In the genomic region with DNA sequence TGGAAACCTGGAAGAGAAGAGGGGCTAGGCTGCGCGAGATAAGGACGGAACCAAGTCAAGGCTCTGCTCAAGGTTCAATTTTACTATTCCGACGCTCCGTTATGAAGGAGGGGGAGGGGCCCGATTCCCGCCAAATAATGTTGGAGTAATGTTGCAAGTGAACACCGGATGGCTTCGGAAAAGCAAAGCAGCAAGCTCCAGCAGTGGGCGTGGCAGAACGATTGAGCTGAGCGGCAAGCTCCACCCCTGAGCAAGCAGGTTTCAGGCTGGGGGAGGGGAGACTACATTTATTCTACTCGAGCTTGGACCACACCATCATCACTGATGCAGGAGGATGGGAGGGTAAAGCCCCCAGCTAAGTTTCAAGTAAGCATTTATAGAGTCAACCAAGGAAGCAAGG, we compare ENCODE assay signal across 14 mouse cellular contexts.
DNase-seq lines count a peak whose midpoint lies in the region; ATAC-seq lines count a peak whose summit lies in the region.
"Had no signal": no experiment of that assay in that cellular context is flagged by ENCODE, and none has a peak within 500 bp of the region (broad histone marks: within the 10 kb centered on the region; RNA-seq: fewer than 3 reads in every experiment).

No protein-coding gene starts in this region.

- H3K9me3 ChIP-seq in hindbrain, embryonic 11.5 days (ENCODE audit: control insufficient read depth, low read length), result no peaks in the 10 kb centered on the region
- no peaks in the 10 kb centered on the region for H3K9me3 ChIP-seq in hindbrain, embryonic 14.5 days (ENCODE audit: control insufficient read depth, low read length)
- no peaks in the 10 kb centered on the region for H3K9me3 ChIP-seq in neural tube, embryonic 12.5 days
- no peaks in the 10 kb centered on the region for H3K9me3 ChIP-seq in hindbrain, embryonic 13.5 days
- H3K9me3 ChIP-seq: heart, embryonic 15.5 days had no signal

- no peaks in the 10 kb centered on the region for H3K36me3 ChIP-seq in hindbrain, embryonic 11.5 days (ENCODE audit: control insufficient read depth, insufficient read depth, low read length)
- H3K36me3 ChIP-seq in hindbrain, embryonic 14.5 days (replicated peaks; ENCODE audit: control insufficient read depth, insufficient read depth), result no peaks in the 10 kb centered on the region
- no peaks in the 10 kb centered on the region for H3K36me3 ChIP-seq in neural tube, embryonic 12.5 days
- H3K36me3 ChIP-seq in hindbrain, embryonic 13.5 days, result no peaks in the 10 kb centered on the region
- H3K36me3 ChIP-seq: heart, embryonic 15.5 days had no signal

- H3K4me3 ChIP-seq in hindbrain, embryonic 11.5 days (ENCODE audit: low read depth, low read length), result no peak overlapping the region
- no peak overlapping the region for H3K4me3 ChIP-seq in hindbrain, embryonic 14.5 days (replicated peaks; ENCODE audit: low read length)
- H3K4me3 ChIP-seq in neural tube, embryonic 12.5 days, result no peak overlapping the region
- no peak overlapping the region for H3K4me3 ChIP-seq in hindbrain, embryonic 13.5 days
- H3K4me3 ChIP-seq: heart, embryonic 15.5 days; left cerebral cortex, adult 2 months had no signal

- no peaks in the 10 kb centered on the region for H3K4me1 ChIP-seq in hindbrain, embryonic 11.5 days (replicated peaks; ENCODE audit: control insufficient read depth, insufficient read depth, low read length)
- no peaks in the 10 kb centered on the region for H3K4me1 ChIP-seq in hindbrain, embryonic 14.5 days (replicated peaks; ENCODE audit: control insufficient read depth, insufficient read depth, low read length)
- H3K4me1 ChIP-seq in neural tube, embryonic 12.5 days, result no peaks in the 10 kb centered on the region
- no peaks in the 10 kb centered on the region for H3K4me1 ChIP-seq in hindbrain, embryonic 13.5 days (replicated peaks)
- H3K4me1 ChIP-seq: heart, embryonic 15.5 days had no signal

- H3K27me3 ChIP-seq in hindbrain, embryonic 11.5 days (ENCODE audit: control insufficient read depth, insufficient read depth, low read length), result no peaks in the 10 kb centered on the region
- no peaks in the 10 kb centered on the region for H3K27me3 ChIP-seq in hindbrain, embryonic 14.5 days (ENCODE audit: control insufficient read depth, insufficient read depth, low read length)
- H3K27me3 ChIP-seq in neural tube, embryonic 12.5 days (replicated peaks), result 0 out of 2 replicates have a peak, but pooled peaks cover 3% of the 10 kb centered on the region
- H3K27me3 ChIP-seq in hindbrain, embryonic 13.5 days, result no peaks in the 10 kb centered on the region; the same call in 1 of the 2 replicates

- H3K4me2 ChIP-seq in hindbrain, embryonic 11.5 days (replicated peaks; ENCODE audit: low read depth, low read length), result no peak overlapping the region
- H3K4me2 ChIP-seq in hindbrain, embryonic 14.5 days (replicated peaks), result no peak overlapping the region; the same call in 1 of the 2 replicates
- 0 out of 2 replicates have a peak overlapping the region, but pooled peaks have one; percentile 22 for H3K4me2 ChIP-seq in neural tube, embryonic 12.5 days (replicated peaks)
- H3K4me2 ChIP-seq in hindbrain, embryonic 13.5 days, result peak overlapping the region; percentile 30; the same call in 1 of the 2 replicates
- H3K4me2 ChIP-seq: heart, embryonic 15.5 days; liver, embryonic 11.5 days had no signal

- DNase-seq in hindbrain, embryonic 11.5 days (ENCODE audit: low spot score), result peak; percentile 13
- DNase-seq in hindbrain, embryonic 14.5 days (ENCODE audit: low spot score), result no peak
- no peak for DNase-seq in neural tube, embryonic 10.5 days (ENCODE audit: extremely low spot score, low spot score)
- no peak for DNase-seq in T-cell, adult 2 months (ENCODE audit: low spot score)
- no peak for DNase-seq in gastrocnemius, adult 18-20 months (ENCODE audit: low spot score)
- DNase-seq in frontal cortex, postnatal 10 days (ENCODE audit: low spot score in 2 of 2), result no peak
- DNase-seq: cerebellum, postnatal 36 days; gastrocnemius, postnatal 25 days had no signal

- WGBS in hindbrain, embryonic 11.5 days, result 38% methylated on average over 14 of the region's 14 CpGs
- WGBS in hindbrain, embryonic 14.5 days, result 32% methylated on average over 14 of the region's 14 CpGs
- 31% methylated on average over 14 of the region's 14 CpGs for WGBS in neural tube, embryonic 12.5 days
- 32% methylated on average over 14 of the region's 14 CpGs for WGBS in hindbrain, embryonic 13.5 days

- no peak overlapping the region for H3K27ac ChIP-seq in hindbrain, embryonic 11.5 days (ENCODE audit: low read depth, low read length)
- H3K27ac ChIP-seq in hindbrain, embryonic 14.5 days, result no peak overlapping the region
- H3K27ac ChIP-seq in neural tube, embryonic 12.5 days, result no peak overlapping the region
- no peak overlapping the region for H3K27ac ChIP-seq in hindbrain, embryonic 13.5 days
- H3K27ac ChIP-seq: heart, embryonic 15.5 days; left cerebral cortex, adult 2 months; macrophage had no signal

- no peak for ATAC-seq in hindbrain, embryonic 11.5 days (ENCODE audit: low FRiP score)
- no peak for ATAC-seq in hindbrain, embryonic 14.5 days (ENCODE audit: low FRiP score)
- no peak for ATAC-seq in neural tube, embryonic 12.5 days (ENCODE audit: low FRiP score, low read depth)
- no peak for ATAC-seq in hindbrain, embryonic 13.5 days (ENCODE audit: low FRiP score)

- H3K9ac ChIP-seq in hindbrain, embryonic 11.5 days (ENCODE audit: low read depth, low read length), result no peak overlapping the region
- H3K9ac ChIP-seq in hindbrain, embryonic 14.5 days, result no peak overlapping the region
- no peak overlapping the region for H3K9ac ChIP-seq in neural tube, embryonic 12.5 days
- no peak overlapping the region for H3K9ac ChIP-seq in hindbrain, embryonic 13.5 days
- H3K9ac ChIP-seq: heart, embryonic 15.5 days had no signal

Comparison
In these comparisons a context has a peak if more than half of its experiments do, and no peak if none do; other contexts are left out.
1. H3K4me2 ChIP-seq: peak in neural tube, embryonic 12.5 days (single experiment) and hindbrain, embryonic 13.5 days (single experiment); none in hindbrain, embryonic 11.5 days (single experiment) and hindbrain, embryonic 14.5 days (single experiment).